Mouse (Mus musculus) yolk sac, embryonic 10.5 days (tissue): ENCODE results near the gene Sft2d2.

Source experiments
- DNase-seq: peaks from one replicate; pipeline ENCODE4 v3.0.0-alpha.2; 2017; ENCODE audit warnings: low spot score

Gene Sft2d2

DNA sequence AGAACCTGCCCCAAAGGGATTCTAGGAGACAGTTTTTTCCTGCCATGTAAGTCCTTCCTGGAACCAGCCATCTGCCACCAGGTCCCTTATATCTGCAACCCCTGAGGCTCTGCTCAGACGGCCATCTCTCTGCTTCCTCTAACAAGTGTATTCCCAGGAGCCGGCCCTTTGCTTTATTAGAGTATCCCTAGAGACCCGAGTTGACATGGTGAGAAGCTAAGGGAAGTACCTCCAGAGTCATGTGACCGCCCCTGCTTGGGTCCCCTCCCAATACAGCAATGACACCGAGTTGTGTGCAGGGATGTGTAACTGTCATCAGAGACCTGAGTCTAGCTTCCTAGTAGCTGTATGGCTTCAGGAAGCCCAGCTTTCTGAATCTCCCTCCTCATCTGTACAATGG, 61.0 kb downstream of the Sft2d2 start:
- no peak for DNase-seq

- peak; percentile 35 for DNase-seq
Observed at GRCm38 (mm10) chr1:165132187-165132877, 61.9 kb downstream of the Sft2d2 start.

GRCm38 (mm10) chr1:165129573-165129972, 64.7 kb downstream of the Sft2d2 start:
- no peak for DNase-seq
